Mouse (Mus musculus) ES-Bruce4 (cell line): Measurements from ENCODE around the gene Frem2.

ENCODE experiments used
- EP300 ChIP-seq: IDR thresholded peaks from 2 replicates; pipeline ENCODE4 v1.6.1; 2011; ENCODE audit warnings: low read depth, low read length; ENCODE audit not compliant: insufficient read depth
- POLR2A ChIP-seq: IDR thresholded peaks from one replicate; pipeline ENCODE4 v1.8.1; 2011; ENCODE audit warnings: low read length; ENCODE audit not compliant: insufficient read depth

DNA sequence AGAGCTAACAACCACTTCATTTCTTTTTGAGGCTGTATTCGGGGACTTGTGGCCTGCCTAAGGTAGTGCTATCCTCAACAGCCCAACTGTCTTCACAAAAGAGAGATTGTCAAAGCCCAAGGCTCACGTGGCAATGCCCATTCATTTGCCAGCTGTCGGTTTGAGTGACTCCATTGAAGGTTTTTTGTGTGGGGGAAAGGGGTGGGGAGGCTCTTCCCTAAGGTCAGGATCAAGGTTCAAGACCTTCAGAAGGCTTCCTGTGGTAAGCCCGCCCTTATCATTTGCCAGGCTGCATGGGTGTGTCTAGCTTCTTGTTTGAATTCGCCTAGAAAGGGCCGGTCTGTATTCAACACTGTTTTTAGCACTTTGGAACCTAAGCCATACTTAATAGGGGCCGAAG is 95.3 kb downstream of the Frem2 start:
- peak; percentile 86; the same call in 1 of the 2 replicates for TF ChIP-seq EP300
- TF ChIP-seq POLR2A, result no peak
